Mouse (Mus musculus) embryonic facial prominence, embryonic 10.5 days (tissue): ENCODE measurements around the gene Dph7. TPM values are rescaled to one million over a fixed set of nuclear protein-coding genes. Genes with fewer than 3 reads are reported as not detected.
"Not testable (repeated sequence)": the region's sequence is repeated elsewhere in the genome, so short reads cannot be mapped to it uniquely, and the experiment has no call there.

ENCODE experiments used
- DNase-seq: peaks from one replicate; pipeline ENCODE4 v3.0.0-alpha.2; 2017; ENCODE audit warnings: low spot score
- H3K27ac ChIP-seq: fragments of 300-500 bp; sonication (generic); replicated peaks from 2 replicates; pipeline ENCODE4 v1.5.1; 2016; ENCODE audit warnings: mild to moderate bottlenecking
- H3K27me3 ChIP-seq: fragments of 300-500 bp; sonication (generic); replicated peaks from 2 replicates; pipeline ENCODE4 v1.6.1; 2016; ENCODE audit warnings: low read depth, mild to moderate bottlenecking; ENCODE audit not compliant: poor library complexity, severe bottlenecking
- H3K36me3 ChIP-seq: fragments of 300-500 bp; sonication (generic); replicated peaks from 2 replicates; pipeline ENCODE4 v1.6.1; 2016; ENCODE audit warnings: mild to moderate bottlenecking, moderate library complexity
- H3K4me1 ChIP-seq: fragments of 300-500 bp; sonication (generic); 2 replicates; pipeline ENCODE4 v1.6.1; 2016
- H3K4me3 ChIP-seq: fragments of 300-500 bp; sonication (generic); 2 replicates; pipeline ENCODE4 v1.5.1; 2016; ENCODE audit warnings: mild to moderate bottlenecking, moderate library complexity
- H3K9me3 ChIP-seq: fragments of 300-500 bp; sonication (generic); 2 replicates; pipeline ENCODE4 v1.6.1; 2016; ENCODE audit warnings: mild to moderate bottlenecking
- WGBS: fragments of 180-500 bp; shearing (Covaris S2); methylation state at CpG from one replicate; pipeline ENCODE4 v1.1.7; 2016; 5-methylcytosine and 5-hydroxymethylcytosine counted together
- polyA plus RNA-seq: library from polyadenylated mRNA; unstranded; fragments of >200 nt; fragmentation: Nextera tagmentation; extraction: Ambion mirVana; gene quantifications from 2 replicates; pipeline ENCODE4 v1.2.1, GENCODE M21; 2016

Dph7 gene
- polyA plus RNA-seq, 1 experiment from 2014 or later: 35.0 TPM

DNA sequence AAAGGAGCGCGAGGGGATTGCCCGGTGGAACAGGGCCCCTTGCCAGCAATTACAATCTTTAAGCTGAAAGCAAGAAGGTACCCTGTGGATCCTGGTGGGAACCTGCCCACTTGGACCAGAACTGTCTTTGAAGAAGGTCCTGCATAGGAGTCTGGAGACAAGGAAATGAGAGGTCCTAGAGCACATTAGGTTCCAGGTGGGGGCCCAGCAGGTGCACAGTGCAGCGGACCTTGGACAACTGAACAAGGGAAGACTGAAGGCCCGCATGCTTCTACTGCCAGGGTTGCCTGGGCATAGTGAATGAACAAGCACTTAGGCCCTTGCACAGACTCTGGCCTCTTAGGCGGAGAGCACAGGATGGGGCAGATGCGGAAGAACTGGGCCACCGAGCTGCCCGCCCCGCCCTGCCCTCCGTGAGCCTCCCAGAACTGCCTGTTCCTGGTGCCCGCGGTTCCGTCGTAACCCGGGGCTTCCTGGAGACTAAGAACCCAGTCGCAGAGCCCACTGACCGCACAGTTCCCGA lies 27.7 kb upstream of the Dph7 start:
- peak; percentile 11 for DNase-seq
- Histone ChIP-seq H3K4me3 (peak overlapping the region; percentile 74), H3K9me3 (no peaks in the 10 kb centered on the region), H3K27me3 (peaks cover 28% of the 10 kb centered on the region), H3K27ac (peak overlapping the region; percentile 77), H3K36me3 (no peaks in the 10 kb centered on the region), H3K4me1 (peaks cover 19% of the 10 kb centered on the region)
- 5% methylated on average over 19 of the region's 19 CpGs for WGBS

DNA sequence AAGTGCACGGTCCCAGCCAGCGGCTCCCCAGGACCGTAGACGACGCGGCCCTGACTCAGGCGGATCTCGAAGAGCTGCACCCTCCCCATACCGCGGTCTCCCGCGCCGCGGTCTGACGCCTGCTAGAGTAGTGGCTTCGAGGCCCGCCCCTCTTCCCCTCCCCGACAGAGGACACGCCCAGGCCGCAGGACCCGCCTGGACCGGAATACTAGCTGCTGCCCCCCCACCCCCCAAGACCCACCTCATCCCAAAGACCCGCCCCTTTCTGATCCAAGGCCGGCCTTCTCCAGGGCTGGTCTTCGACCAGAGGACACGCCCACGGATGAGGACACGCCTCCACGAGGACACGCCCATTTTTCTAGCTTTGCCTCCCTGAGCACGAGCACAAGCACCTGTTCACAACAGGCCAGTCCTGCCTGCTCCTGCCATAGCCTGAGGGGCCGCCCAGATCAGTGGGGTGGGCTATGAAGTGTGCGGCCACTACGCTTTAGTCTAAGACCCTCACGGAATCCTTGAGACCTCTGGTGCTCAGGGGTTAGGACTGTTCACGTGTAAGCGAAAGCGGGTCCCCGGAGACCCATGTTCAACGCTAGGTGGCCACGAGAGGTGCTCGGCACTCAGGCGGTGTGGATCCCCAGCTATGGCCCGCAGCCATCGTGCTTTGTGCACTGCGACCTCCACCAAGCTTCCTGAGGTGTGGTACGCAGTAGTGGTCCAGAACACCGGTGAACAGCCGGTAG lies 27.0 kb upstream of the Dph7 start, which contains the start of gene Arrdc1:
Arrdc1 (minus strand) TSS at position 196 of the 740 bp plus-strand sequence.
- Histone ChIP-seq H3K27ac (peak within 1 kb of the TSS; percentile 77), H3K4me3 (peak within 1 kb of the TSS; percentile 74), H3K27me3 (peaks cover 28% of the 10 kb centered on the region), H3K4me1 (peaks cover 19% of the 10 kb centered on the region), H3K9me3 (no peaks in the 10 kb centered on the region), H3K36me3 (no peaks in the 10 kb centered on the region)
- DNase-seq: peak; percentile 94
- WGBS: under 1% methylated on average over 49 of the region's 49 CpGs

- WGBS: 79% methylated on average over 4 of the region's 4 CpGs
- Histone ChIP-seq H3K36me3 (no peaks in the 10 kb centered on the region), H3K9me3 (no peaks in the 10 kb centered on the region), H3K4me1 (no peaks in the 10 kb centered on the region), H3K27ac (no peak overlapping the region), H3K27me3 (no peaks in the 10 kb centered on the region), H3K4me3 (no peak overlapping the region)
- DNase-seq: no peak
Observed at GRCm38 (mm10) chr2:24942092-24942491, 20.1 kb upstream of the Dph7 start.

DNA sequence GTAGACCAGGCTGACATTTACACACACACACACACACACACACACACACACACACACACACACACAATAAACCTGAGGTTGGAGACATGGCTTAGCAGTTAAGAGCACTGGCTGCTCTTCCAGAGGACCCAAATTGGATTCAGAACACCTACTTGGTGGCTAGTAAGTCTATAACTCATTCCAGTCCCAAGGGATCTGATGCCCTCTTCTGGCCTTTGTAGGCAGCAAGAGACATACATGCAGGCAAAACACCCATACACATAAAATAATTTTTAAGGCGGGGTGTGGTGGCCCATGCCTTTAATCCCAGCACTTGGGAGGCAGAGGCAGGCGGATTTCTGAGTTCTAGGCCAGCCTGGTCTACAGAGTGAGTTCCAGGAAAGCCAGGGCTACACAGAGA lies 17.9 kb upstream of the Dph7 start:
- H3K4me3 ChIP-seq, H3K27ac ChIP-seq, H3K4me1 ChIP-seq, H3K9me3 ChIP-seq, H3K36me3 ChIP-seq, H3K27me3 ChIP-seq, DNase-seq: not testable (repeated sequence)
- 57% methylated on average over 2 of the region's 2 CpGs for WGBS

- H3K4me1 ChIP-seq: peaks cover 18% of the 10 kb centered on the region
- peak within 1 kb of the TSS; percentile 99 for H3K4me3 ChIP-seq
- WGBS: under 1% methylated on average over 108 of the region's 108 CpGs
- H3K27ac ChIP-seq: peak within 1 kb of the TSS; percentile 92
- no peaks in the 10 kb centered on the region for H3K9me3 ChIP-seq
- H3K36me3 ChIP-seq: peaks cover 34% of the 10 kb centered on the region
- peak; percentile 99 for DNase-seq
- peaks cover 8% of the 10 kb centered on the region for H3K27me3 ChIP-seq
Observed at GRCm38 (mm10) chr2:24949421-24950188, 12.6 kb upstream of the Dph7 start, which contains the start of gene Zmynd19. Gene Zmynd19 (plus strand): TSS chr2:24949792.

DNA sequence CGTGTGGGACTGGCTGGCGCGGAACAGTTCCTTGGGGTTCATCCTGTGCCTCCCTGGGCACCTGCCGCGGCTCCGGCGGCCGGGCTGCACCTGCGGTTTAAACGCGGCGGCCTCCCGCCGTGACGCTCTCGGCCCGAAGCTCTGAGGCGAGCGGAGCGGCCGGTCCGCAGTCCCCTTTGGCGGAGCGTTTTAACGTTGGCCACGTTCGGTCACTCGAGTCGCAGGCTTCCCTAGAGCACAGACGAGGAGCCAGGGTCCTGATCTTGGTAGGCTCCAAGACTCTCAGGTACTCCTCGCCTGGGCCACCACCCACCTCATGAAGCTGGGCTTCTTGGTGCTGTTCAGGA lies 12.0 kb upstream of the Dph7 start:
- Histone ChIP-seq H3K36me3 (peaks cover 40% of the 10 kb centered on the region), H3K27me3 (peaks cover 8% of the 10 kb centered on the region), H3K4me3 (peak overlapping the region; percentile 99), H3K27ac (peak overlapping the region; percentile 92), H3K4me1 (peaks cover 18% of the 10 kb centered on the region), H3K9me3 (no peaks in the 10 kb centered on the region)
- DNase-seq: peak; percentile 36
- WGBS: under 1% methylated on average over 31 of the region's 31 CpGs

DNA sequence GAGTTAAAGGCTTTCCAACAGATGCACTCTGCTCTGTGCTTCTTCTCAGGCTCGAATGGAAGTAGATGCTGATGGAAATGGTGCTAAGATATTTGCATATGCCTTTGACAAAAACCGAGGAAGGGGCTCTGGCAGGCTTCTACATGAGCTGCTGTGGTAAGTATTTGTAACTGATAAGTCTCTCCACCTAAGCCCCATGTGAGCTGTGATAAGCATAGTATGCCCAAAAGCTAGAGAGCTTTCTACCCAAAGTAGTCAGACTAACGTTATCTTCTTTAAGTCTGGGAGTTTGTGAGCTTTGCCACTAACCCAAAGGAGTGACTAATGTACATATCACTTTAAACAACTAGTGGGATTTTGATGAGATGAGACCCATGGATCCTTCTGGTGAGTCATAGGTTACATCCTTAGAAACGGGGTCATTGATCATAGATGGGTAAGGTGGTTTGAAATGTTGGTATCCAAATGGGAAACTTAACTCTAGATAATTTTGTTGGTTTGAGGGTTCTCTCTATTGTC lies 9.6 kb upstream of the Dph7 start:
- peaks cover 18% of the 10 kb centered on the region for H3K4me1 ChIP-seq
- peaks cover 64% of the 10 kb centered on the region for H3K36me3 ChIP-seq
- no peak overlapping the region for H3K27ac ChIP-seq
- H3K4me3 ChIP-seq: no peak overlapping the region
- no peaks in the 10 kb centered on the region for H3K9me3 ChIP-seq
- DNase-seq: no peak
- 87% methylated on average over 4 of the region's 4 CpGs for WGBS
- peaks cover 8% of the 10 kb centered on the region for H3K27me3 ChIP-seq

GRCm38 (mm10) chr2:24960910-24961309 lies 1.3 kb upstream of the Dph7 start:
- 34% methylated on average over 3 of the region's 3 CpGs for WGBS
- no peaks in the 10 kb centered on the region for H3K27me3 ChIP-seq
- H3K27ac ChIP-seq: no peak overlapping the region
- peaks cover 85% of the 10 kb centered on the region for H3K36me3 ChIP-seq
- H3K4me3 ChIP-seq: no peak overlapping the region
- H3K4me1 ChIP-seq: peaks cover 12% of the 10 kb centered on the region
- DNase-seq: peak; percentile 34
- no peaks in the 10 kb centered on the region for H3K9me3 ChIP-seq

GRCm38 (mm10) chr2:24970386-24970785 lies 8.2 kb downstream of the Dph7 start:
- WGBS: 91% methylated on average over 4 of the region's 4 CpGs
- Histone ChIP-seq H3K36me3 (peaks cover 80% of the 10 kb centered on the region), H3K27me3 (no peaks in the 10 kb centered on the region)

GRCm38 (mm10) chr2:24974452-24974851 lies 12.3 kb downstream of the Dph7 start:
- not testable (repeated sequence) for H3K9me3 ChIP-seq, DNase-seq, H3K27me3 ChIP-seq
- H3K27ac ChIP-seq: peak overlapping the region; percentile 87
- H3K4me1 ChIP-seq: peaks cover 23% of the 10 kb centered on the region
- WGBS: under 1% methylated on average over 17 of the region's 17 CpGs
- H3K36me3 ChIP-seq: peaks cover 41% of the 10 kb centered on the region
- H3K4me3 ChIP-seq: peak overlapping the region; percentile 85

More at GRCm38 (mm10) chr2:24970386-24970785, 8.2 kb downstream of the Dph7 start:
- H3K27ac ChIP-seq: no peak overlapping the region
- H3K4me3 ChIP-seq: no peak overlapping the region
- no peak for DNase-seq
- no peaks in the 10 kb centered on the region for H3K9me3 ChIP-seq
- peaks cover 12% of the 10 kb centered on the region for H3K4me1 ChIP-seq

DNA sequence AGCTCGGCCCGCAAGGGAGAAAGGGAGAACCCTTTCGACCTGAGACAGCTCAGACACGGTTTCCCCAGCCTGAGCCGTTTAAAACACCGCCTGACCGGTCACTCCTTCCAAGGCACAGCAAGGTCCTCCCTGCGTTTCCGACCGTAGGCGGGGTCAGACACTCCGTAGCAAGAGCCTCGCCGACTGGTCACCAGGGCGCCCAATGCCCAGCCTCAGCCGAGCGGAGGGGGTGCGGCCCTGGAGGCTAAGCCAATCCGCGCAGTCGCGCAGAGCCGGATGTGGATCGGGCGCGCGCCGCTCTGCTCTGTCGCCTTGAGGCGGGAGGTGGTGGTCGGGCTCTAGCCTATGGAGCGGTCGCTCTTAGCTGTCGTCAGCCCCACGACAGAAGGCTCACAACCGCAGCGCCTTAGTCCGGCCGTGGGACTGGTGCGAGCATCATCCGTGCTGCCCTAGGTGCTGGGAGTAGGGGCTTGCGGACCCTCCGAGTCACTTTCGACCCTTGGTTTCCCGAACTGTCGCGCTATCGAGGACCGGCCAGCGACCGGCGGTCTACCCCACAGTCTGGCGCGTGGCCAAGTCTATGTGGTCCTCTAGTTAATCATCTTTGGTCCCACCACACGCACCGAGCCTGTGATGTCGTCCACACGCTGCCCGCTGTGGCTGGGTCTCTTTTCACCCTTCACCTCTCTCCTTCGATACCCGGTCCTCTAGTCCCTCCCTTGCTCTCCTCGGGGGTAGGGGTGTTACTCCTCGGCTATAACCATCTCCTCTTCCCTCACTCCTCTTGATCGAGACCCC lies 12.9 kb downstream of the Dph7 start, which contains the start of gene Mrpl41:
Mrpl41 (minus strand) TSS at position 193 of the 798 bp plus-strand sequence.
- H3K4me3 ChIP-seq: peak within 1 kb of the TSS; percentile 85
- peaks cover 34% of the 10 kb centered on the region for H3K36me3 ChIP-seq
- peak; percentile 99 for DNase-seq
- peaks cover 23% of the 10 kb centered on the region for H3K4me1 ChIP-seq
- peak within 1 kb of the TSS; percentile 87 for H3K27ac ChIP-seq
- H3K9me3 ChIP-seq: no peaks in the 10 kb centered on the region
- H3K27me3 ChIP-seq: no peaks in the 10 kb centered on the region
- WGBS: under 1% methylated on average over 64 of the region's 64 CpGs
